Mouse (Mus musculus) heart, postnatal 25 days (tissue): ENCODE measurements at regions not wholly inside any gene's neighbourhood (a gene's known extent, or its start where the extent isn't known, plus 50 kb on each side); places are given as distances from the start of the nearest gene placed in this dataset.
A peak's percentile ranks its signal among the peaks of the same experiment; 100 is the strongest.

Experiments
- DNase-seq: peaks from one replicate; pipeline ENCODE4 v3.0.0; 2022; ENCODE audit warnings: low spot score
- intact Hi-C: fragments of 180-260 bp; cut with DNase I; formaldehyde crosslinking; loops from one replicate; pipeline ENCODE4 v1.15.1; 2025

DNA sequence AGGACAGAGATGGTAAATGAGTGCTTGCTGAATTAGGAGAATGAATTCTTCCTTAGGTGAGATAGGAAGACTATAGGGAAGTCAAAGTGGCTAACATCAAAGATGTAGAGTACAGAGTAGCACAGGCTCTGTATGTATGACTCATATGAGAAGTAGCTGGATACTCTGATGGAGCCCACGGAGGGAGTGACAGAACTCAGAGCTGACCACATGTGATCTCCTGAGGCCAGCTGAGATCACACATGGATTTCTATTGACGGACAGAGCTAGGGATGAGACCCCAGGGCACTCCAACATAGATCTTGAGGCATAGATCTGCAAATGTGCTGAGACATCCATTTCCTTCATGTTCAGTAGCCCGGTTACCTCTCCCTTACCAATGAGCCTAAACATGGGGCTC lies 66.0 kb downstream of the Cops8 start:
- intact Hi-C loops: no loop called here
- no peak for DNase-seq

DNA sequence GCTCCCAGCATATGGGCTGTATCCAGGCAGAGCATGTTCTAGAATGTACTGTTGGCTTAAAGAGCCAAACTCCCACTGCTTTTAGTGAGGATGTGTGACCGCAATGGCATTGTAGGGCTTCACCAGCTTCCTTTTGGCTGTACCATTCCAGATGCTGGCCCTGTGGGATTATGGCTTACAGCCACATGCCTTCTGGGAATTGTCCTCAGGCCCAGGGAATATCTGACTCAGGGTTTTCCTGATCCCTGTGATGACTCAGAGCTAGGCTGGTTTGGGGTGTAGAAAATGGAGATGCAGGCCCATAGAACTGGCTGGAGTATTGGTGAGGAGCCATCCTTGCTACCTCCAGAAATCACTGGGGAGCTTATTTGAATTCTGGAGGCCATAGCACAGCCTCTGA lies 66.5 kb downstream of the Cops8 start:
- intact Hi-C loops: no loop called here
- no peak for DNase-seq

DNA sequence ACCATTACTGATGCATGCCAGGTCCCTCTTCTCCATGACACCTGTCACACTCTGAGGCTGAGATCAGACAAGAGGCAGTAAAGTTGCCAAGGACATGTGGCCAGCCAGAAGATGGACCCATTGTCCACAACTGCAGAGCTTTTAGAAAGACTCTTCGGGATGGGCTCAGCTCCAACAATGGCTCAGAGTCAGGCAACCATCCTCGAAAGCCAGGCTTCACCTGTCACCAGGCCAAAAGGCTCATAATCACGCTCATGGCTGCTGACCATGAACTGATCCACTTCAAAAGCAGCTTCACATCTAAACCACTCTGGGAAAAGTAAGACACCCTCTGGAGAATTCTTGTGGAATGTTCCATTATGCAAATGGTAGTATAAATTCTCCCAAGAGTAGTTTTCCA lies 67.6 kb downstream of the Cops8 start:
- no peak for DNase-seq
- intact Hi-C loops: no loop called here

DNA sequence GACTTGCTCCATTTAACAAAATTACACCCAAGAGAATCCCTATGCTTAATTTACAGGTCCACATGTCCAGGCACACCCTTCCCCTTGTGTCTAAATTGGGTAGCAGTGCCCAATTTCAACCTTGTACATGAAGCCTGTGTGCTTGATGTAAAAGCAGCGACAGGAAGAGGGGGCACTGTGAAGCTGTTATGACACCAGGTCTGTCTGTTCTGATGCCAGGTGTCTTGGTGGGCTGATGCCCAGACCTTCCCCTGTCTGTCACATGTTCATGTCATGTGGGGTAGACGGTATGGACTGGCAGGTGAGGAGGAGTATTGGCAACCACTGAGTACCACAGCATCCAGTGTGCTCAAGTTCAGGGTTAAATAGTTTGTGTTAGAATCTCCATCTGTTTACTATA lies 71.0 kb downstream of the Cops8 start:
- intact Hi-C loops: no loop called here
- DNase-seq: no peak

DNA sequence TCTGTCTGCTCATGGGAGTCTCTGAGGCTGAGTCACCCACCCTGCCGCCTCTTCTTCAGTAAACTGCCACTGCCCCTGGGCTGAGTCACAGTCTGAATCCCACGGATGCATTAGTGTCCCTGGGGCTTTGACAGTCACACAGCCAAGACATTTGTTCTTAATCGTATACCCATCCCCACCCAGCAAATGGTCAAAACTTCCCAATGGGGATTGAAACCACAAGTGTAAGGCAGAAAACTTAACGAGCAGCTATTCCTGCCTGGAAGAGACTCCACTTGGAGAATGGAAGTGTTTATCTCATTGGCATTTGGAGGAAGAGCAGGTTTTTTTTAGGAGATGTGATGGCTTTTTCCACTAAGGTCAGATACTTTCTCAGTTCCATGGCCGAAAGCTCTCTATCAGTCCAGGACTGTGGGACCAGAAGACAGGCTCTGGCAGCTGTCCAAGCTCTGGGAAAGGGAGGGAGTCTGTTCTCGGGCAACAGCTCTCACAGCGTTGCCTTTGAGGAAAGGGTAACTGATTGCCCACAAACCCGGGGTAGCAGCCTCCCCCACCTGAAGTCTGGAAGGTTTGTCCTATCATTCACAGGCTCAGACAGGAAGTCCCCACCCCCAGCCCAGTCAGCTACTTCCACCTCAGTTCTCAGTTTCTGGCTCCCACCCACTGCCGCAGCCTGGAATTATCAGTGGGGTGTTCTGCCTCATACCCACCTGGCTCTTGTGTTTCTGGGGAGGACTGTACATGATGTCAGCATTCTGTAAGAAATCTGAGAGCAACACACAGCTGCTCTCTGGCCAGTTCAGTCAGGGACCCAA lies 73.6 kb downstream of the Cops8 start:
- no peak for DNase-seq

DNA sequence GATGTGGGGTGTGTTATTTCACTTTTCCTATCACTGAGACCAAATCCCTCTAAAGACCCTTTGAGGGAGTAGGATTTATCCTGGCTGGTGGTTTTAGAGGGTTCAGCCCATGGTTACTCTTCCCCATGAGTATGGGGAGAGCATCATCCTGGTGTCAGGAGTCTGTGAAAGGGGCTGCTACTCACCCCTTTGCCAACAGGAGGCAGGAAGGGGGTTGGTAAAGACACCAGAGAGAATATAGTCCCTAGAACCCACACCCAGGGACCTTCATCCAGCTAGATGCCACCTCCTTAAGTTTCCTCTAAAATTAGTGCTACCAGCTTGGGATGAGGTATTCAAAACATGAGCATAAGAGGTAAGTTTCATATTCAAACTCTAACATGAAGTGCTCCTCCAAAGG lies 74.4 kb downstream of the Cops8 start:
- no peak for DNase-seq
- intact Hi-C loops: no loop called here

More for the DNA sequence above, 73.6 kb downstream of the Cops8 start:
- intact Hi-C loops: no loop called here

DNA sequence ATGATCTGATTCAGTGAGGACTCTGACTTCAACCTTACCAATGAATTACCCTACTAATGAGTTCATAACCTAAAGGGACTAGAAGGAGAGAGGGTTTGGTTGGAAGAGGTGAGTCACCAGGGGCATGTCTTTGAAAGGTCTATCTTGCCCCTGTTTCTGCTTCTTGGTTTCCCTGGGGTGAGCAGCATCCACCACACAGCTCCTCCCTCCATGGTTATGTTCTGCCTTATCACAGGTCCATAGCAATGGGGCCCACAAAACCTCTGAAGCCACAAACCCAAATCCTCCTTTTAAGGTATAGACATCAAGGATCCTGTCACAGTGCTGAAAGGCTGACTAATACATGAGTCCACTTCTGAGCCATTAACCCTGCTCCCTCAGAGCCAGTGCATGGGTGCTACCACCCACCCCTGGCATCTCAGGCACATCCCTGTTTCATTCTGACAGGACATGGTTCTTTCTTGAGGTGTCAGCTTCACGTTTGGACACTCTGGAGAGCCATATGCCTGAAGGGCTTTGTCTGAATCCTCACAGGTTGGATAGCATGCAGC lies 74.9 kb downstream of the Cops8 start:
- no peak for DNase-seq
- intact Hi-C loops: no loop called here

DNA sequence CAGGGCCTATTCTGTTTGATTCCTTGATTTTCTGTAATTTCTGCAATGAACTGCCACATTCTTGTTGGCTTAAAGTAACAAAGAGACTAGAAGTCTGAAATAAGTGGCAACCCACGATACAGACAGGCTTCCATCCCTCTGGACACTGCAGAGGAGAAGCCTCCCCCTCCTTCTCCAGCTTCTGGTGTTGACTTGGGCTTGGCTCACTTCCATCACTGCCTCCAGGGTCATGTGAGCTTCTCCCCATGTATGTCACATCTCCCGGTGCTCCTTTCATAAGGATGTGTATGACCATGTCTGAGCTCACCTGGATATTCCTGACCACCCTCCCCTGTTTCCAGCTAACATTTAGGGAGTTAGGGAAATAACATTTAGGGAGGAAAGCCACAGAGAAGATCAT lies 75.6 kb downstream of the Cops8 start:
- intact Hi-C loops: no loop called here
- no peak for DNase-seq

DNA sequence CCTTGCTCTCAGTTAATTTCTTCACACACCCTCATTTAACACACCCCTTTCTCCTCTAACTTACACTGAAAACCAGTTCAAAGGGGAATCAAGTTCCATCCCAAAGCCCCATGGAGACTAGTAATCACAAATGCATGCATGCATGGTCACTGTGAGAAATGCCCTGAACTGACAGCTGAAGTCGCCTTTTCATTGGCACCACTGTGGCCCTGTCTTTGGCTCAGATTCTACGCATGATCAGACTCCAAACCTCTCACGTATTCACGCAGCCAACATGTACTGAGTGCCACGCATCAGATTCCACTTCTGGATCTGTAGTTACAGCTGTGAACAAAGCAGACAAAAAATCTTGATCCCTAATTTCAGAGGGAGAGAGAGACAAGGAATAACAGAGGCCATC lies 85.3 kb downstream of the Cops8 start:
- no peak for DNase-seq
- intact Hi-C loops: no loop called here

DNA sequence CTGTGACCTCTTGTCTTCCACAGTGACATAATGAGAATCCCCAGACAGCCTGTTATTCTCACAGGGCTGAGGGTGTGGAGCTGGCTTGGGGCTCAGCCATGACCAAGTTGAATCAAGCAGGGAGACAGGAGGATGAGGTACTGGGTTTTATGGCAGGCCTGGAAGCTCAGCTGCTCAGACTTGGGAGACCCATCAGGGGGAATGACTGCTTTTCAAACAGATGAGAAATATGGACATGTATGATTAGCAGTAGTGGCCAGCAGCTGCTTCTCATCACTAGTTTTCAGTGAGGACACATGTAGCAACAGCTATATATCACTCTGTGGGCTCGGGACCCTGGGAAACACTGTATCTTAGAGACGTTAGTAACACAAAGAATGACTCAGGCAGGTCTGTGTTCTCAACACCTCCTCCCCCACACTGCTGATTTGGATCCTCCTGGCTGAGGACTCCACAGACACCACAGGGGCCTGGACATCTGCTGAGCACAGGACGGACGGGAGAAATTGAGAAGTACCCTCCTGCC lies 87.9 kb downstream of the Cops8 start:
- DNase-seq: no peak
- intact Hi-C loops: no loop called here

DNA sequence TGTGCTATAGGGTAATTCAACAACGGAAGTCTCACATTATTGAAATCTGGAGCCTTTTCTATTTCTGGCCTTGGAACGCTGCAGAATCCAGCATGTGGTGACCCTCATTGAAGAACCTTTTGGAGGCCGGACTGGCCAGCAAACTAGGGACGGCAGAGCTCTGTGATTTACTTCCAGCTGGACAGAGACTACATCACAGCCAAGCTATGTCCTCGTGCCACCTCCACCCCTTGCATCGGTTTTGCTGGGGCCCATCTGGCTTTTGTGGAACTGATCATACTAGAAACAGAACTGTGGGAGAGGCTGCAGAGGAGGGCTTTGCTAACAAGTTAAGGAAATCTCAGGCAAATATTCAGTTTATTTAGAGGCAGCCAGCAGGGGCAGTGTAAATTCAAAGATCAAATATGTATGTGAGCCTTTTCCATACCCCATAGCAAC lies 88.4 kb downstream of the Cops8 start:
- no peak for DNase-seq
- intact Hi-C loops: no loop called here

DNA sequence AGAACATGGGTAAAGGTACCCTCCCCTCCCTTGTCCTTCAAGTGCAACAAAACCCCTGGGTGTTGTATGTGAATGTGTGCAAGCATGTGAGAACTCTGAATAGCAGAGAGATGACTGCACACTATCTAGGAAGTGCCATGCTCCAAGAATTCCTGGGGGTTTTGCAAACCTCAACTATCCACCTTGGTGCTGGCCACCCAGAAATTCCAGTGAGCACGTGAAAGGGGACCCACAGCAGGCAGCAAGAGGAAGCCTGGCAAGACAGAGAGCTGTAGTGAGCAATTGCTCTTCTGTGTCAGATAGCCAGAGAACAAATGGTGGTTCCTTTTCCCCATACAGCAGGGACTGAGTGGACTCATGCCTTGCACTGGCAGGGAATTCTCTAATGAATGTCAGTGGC lies 90.1 kb downstream of the Cops8 start:
- intact Hi-C loops: no loop called here
- no peak for DNase-seq

DNA sequence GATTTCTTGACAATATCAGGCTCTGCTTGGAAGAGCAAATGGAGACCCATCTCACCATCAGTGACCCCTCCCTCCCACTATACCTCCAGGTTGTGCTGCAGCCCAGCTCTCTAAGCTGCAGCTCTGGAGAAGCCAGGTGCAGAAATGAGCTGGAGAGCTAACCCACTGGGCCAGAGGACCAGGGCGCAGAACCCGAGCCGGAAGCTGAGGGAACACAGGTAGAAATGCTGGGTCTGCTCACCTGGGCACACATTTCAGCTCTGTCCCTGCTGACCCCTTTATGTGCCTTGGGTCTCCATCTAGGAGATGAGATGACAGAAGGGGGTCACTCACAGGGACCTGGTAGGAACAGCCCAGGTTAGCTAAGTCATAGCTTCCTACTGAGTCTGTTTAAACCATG lies 92.0 kb downstream of the Cops8 start:
- intact Hi-C loops: no loop called here
- no peak for DNase-seq

DNA sequence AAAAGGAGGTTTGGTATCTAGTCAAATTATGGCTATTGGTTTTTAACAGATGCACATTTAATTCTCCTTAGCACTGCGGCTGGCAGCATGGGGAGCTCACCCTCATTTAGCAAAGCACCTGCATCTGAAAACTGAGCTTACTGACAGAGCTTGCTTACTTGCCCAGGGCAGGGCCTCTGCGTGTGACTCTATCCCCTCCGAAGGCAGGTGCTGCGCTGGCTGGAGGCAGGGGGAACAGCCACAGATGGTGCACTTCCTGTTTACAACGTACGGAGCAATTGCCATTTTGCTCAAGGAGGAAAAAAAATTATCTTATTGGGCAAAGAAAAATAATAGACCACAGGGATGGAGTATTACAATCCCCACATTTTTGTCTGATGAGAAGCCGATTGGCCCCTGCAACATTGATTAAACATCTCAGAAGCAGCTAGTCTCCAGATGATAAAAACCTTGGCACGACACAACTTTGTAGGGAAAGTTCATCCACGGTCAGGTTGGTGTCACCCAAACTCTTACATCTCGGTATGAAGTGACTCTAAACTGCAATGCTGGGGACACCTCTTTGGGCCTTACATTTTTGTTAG lies 92.5 kb downstream of the Cops8 start:
- DNase-seq: no peak
- intact Hi-C loops: no loop called here

DNA sequence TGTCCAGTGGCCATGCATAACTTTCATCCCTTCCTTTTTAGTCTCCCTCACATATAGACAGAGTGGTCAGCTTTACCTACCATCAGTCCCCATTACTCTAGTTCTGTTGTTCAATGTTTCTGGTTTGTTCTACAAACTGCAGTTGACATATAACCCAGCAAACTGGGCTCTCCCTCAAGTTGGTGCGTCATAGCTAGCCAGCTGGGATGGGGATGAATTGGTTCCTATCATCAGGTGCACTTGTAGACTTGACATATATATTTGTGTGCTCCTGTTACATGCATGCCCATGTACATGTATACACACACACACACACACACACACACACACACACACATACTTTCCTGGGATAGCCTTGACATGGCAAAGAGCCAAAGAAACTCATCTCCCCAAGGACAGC lies 93.2 kb downstream of the Cops8 start:
- DNase-seq: no peak
- intact Hi-C loops: no loop called here

DNA sequence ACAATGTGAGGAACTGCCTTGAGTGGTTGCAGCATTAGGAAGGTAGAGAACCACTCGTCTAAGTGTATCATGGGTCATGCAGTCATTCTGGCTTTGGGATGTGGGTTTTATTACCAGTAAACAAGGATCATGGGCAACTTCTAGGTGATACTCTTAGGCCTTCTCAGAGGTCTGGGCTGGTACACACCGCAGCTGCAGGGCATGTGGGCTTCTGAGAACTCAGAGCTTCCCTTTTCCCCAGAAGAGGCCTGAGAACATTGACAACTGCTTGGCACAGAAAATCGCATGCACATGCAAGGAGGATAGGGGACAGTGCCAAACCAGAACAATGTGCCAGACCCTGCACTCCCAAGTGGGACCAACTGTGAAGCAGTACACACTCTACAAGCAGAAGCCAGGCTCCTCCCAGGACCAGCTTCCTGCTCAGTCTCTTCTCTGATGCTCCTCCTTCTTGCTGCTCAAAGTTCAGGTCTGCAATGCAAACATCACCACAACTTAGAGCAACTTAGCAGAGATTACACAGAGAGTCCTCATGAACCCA lies 94.3 kb downstream of the Cops8 start:
- DNase-seq: no peak
- intact Hi-C loops: no loop called here

DNA sequence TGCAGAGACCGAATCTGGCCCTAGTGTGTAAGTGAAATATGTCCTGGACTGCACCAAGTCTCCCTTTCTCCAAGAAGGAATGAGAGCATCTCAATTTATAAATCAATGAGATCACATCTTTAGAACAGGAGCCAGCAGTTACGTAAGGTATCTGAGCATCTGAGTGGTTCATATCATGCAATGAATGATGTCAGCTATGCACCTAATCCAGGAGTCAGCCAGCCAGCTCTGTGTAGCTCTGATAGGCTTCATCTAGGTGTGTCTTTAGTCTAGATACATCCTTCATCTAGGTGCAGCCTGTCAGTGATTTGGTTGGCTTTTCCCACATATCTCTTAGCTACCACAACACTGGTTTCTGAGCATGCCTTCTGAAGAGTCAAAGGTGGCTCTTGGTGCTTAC lies 95.8 kb downstream of the Cops8 start:
- no peak for DNase-seq
- intact Hi-C loops: no loop called here

DNA sequence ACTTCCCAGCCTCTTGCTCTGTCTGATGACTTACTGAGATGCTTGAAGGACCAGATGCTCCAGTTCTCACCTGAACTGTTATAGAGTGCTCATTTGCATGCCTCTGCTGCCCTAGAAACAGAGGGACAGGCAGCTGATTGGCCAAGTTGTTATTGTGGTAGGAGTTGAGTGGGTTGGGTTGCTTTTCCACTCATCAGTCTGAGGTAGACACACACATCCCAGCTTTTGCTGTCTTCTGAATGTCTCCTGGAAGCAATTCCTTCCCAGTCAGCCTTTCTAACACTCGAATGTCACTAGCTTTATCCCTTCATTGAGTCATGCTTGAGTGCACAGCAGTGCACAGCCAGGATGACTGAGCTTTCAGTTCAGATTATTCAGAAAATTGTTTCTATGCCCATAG lies 99.0 kb downstream of the Cops8 start:
- intact Hi-C loops: no loop called here
- no peak for DNase-seq

DNA sequence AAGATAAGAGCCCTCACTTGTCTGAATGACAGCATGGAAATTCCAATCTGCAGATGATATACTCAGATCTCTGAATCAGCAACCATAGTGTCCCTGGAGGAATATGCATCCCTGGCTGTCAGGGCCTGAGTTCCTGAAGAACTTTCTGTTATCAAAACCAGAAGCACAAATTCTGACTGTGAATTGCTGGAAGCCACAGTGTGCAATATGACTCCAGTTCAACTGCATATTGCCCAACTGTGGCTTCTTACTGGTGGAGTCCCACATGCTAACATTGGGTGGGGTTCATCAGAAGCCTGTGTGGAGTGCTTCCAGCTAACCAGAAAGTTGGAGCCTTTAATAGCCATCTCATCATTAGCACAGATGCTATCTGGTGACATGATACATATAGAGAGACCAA lies 103.6 kb downstream of the Cops8 start:
- intact Hi-C loops: no loop called here
- no peak for DNase-seq

DNA sequence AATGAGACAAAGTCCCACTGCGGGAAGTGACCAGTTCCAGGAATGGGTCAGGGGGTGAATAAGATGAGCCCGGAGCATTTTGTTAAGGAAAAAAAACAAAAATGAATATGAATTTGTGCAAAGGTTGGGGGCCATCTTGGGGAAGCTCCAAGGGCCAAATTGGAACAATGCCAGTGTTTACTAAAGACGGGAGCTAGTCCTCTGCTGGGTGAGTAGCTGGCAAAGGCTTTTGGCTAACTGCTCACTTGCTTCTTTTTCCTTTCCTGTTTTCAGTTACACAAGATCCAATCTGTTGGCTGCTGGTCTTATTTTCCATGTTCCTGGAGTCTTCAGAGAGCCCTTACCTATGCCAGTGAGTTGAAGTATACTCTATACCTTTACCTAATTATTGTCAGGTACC lies 107.0 kb downstream of the Cops8 start:
- intact Hi-C loops: no loop called here
- no peak for DNase-seq

DNA sequence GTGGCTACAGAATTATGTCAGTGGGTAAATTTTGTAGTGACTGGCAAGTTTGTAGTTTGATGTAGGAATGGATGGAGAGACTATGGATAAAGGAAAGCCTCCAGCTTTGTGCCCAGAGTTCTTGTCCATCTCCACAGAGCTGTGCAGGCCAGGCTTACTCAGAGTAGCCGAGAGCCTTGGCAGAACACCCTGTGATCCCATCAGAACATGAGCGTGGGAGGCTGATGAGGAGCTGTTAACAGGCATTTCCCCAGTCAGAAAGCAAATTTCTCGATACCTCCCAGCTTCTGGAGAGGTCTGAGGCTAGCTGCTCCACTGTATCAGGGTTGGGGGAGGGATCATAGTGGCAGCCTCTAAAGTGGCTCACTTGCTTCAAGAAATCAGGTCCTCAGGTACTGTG lies 107.8 kb downstream of the Cops8 start:
- intact Hi-C loops: no loop called here
- DNase-seq: peak; percentile 66
